Mouse (Mus musculus) lung, embryonic 15.5 days (tissue): ENCODE data around the gene Gm45808. TPM values are rescaled to one million over a fixed set of nuclear protein-coding genes. Genes with fewer than 3 reads are reported as not detected.
"Not testable (repeated sequence)": the region's sequence is repeated elsewhere in the genome, so short reads cannot be mapped to it uniquely, and the experiment has no call there.

Experiments used
- ATAC-seq: fragments of 200-750 bp; cut with Nextera tagmentation; 2 replicates; pipeline ENCODE4 v1.8.0; 2017; ENCODE audit warnings: moderate number of reproducible peaks, borderline replicate concordance; ENCODE audit not compliant: low FRiP score, low TSS enrichment; ENCODE audit errors: extremely low read depth
- H3K27ac ChIP-seq: fragments of 300-500 bp; sonication (generic); 2 replicates; pipeline ENCODE4 v1.5.1; 2015; ENCODE audit warnings: moderate library complexity, mild to moderate bottlenecking, inconsistent platforms
- H3K27me3 ChIP-seq: fragments of 300-500 bp; sonication (generic); 2 replicates; pipeline ENCODE4 v1.6.1; 2015; ENCODE audit warnings: inconsistent platforms
- H3K36me3 ChIP-seq: fragments of 300-500 bp; sonication (generic); 2 replicates; pipeline ENCODE4 v1.6.1; 2015; ENCODE audit warnings: inconsistent platforms
- H3K4me1 ChIP-seq: fragments of 300-500 bp; sonication (generic); 2 replicates; pipeline ENCODE4 v1.6.1; 2015; ENCODE audit warnings: inconsistent platforms
- H3K4me2 ChIP-seq: fragments of 300-500 bp; sonication (generic); 2 replicates; pipeline ENCODE4 v1.6.1; 2015; ENCODE audit warnings: inconsistent platforms, mild to moderate bottlenecking, moderate library complexity
- H3K4me3 ChIP-seq: fragments of 300-500 bp; sonication (generic); 2 replicates; pipeline ENCODE4 v1.5.1; 2015; ENCODE audit warnings: mild to moderate bottlenecking, inconsistent platforms
- H3K9ac ChIP-seq: fragments of 300-500 bp; sonication (generic); 2 replicates; pipeline ENCODE4 v1.6.1; 2015; ENCODE audit warnings: inconsistent platforms
- H3K9me3 ChIP-seq: fragments of 300-500 bp; sonication (generic); 2 replicates; pipeline ENCODE4 v1.6.1; 2016; ENCODE audit warnings: inconsistent platforms
- WGBS: fragments of 180-500 bp; shearing (Covaris S2); methylation state at CpG from one replicate; pipeline ENCODE4 v1.1.7; 2015; 5-methylcytosine and 5-hydroxymethylcytosine counted together
- polyA plus RNA-seq: library from polyadenylated mRNA; unstranded; fragments of >200 nt; fragmentation: Nextera tagmentation; extraction: Ambion mirVana; gene quantifications from 2 replicates; pipeline ENCODE4 v1.2.1, GENCODE M21; 2015

The Gm45808 gene
- polyA plus RNA-seq, 1 experiment from 2014 or later = not detected

GRCm38 (mm10) chr7:45465112-45465511 is 21.5 kb downstream of the Gm45808 start:
- Histone ChIP-seq H3K9ac (no peak overlapping the region), H3K4me3 (0 out of 2 replicates have a peak overlapping the region, but pooled peaks have one; percentile 83), H3K27ac (no peak overlapping the region), H3K4me2 (peak overlapping the region; percentile 71), H3K27me3 (no peaks in the 10 kb centered on the region), H3K4me1 (peaks cover 37% of the 10 kb centered on the region), H3K36me3 (peaks cover 30% of the 10 kb centered on the region), H3K9me3 (no peaks in the 10 kb centered on the region)
- 89% methylated on average over 12 of the region's 12 CpGs for WGBS
- ATAC-seq = no peak

- Histone ChIP-seq H3K4me2 (no peak overlapping the region), H3K27me3 (no peaks in the 10 kb centered on the region), H3K27ac (no peak overlapping the region), H3K9ac (no peak overlapping the region), H3K4me1 (peaks cover 40% of the 10 kb centered on the region), H3K9me3 (no peaks in the 10 kb centered on the region), H3K4me3 (no peak overlapping the region), H3K36me3 (peaks cover 30% of the 10 kb centered on the region)
- WGBS = 90% methylated on average over 7 of the region's 7 CpGs
- ATAC-seq = no peak
Measured at GRCm38 (mm10) chr7:45463987-45464778, 22.4 kb downstream of the Gm45808 start.

GRCm38 (mm10) chr7:45462868-45463267 is 23.7 kb downstream of the Gm45808 start:
- not testable (repeated sequence) for ATAC-seq, H3K27ac ChIP-seq, H3K9ac ChIP-seq, H3K27me3 ChIP-seq, H3K9me3 ChIP-seq, H3K4me2 ChIP-seq, H3K4me3 ChIP-seq
- Histone ChIP-seq H3K36me3 (peaks cover 37% of the 10 kb centered on the region), H3K4me1 (peaks cover 47% of the 10 kb centered on the region)
- 73% methylated on average over 4 of the region's 4 CpGs for WGBS

- no peaks in the 10 kb centered on the region for H3K27me3 ChIP-seq
- H3K36me3 ChIP-seq = peaks cover 43% of the 10 kb centered on the region
- no peaks in the 10 kb centered on the region for H3K9me3 ChIP-seq
- no peak overlapping the region for H3K4me2 ChIP-seq
- 86% methylated on average over 4 of the region's 4 CpGs for WGBS
- ATAC-seq = no peak
- H3K27ac ChIP-seq = no peak overlapping the region
- H3K4me1 ChIP-seq = peaks cover 49% of the 10 kb centered on the region
- H3K9ac ChIP-seq = no peak overlapping the region
- no peak overlapping the region for H3K4me3 ChIP-seq
Measured at GRCm38 (mm10) chr7:45462325-45462724, 24.3 kb downstream of the Gm45808 start.

- Histone ChIP-seq H3K9me3 (no peaks in the 10 kb centered on the region), H3K4me3 (no peak overlapping the region), H3K27ac (peak overlapping the region; percentile 89), H3K27me3 (no peaks in the 10 kb centered on the region), H3K4me1 (peaks cover 47% of the 10 kb centered on the region), H3K4me2 (no peak overlapping the region), H3K9ac (no peak overlapping the region), H3K36me3 (peaks cover 46% of the 10 kb centered on the region)
- no peak for ATAC-seq
- WGBS = 85% methylated on average over 4 of the region's 4 CpGs
Measured at GRCm38 (mm10) chr7:45461781-45462180, 24.8 kb downstream of the Gm45808 start.

- Histone ChIP-seq H3K4me2 (peak overlapping the region; percentile 59; the same call in 1 of the 2 replicates), H3K4me3 (no peak overlapping the region), H3K9ac (no peak overlapping the region), H3K4me1 (peaks cover 47% of the 10 kb centered on the region), H3K9me3 (no peaks in the 10 kb centered on the region), H3K27me3 (no peaks in the 10 kb centered on the region), H3K36me3 (peaks cover 46% of the 10 kb centered on the region), H3K27ac (peak overlapping the region; percentile 89)
- 54% methylated on average over 5 of the region's 5 CpGs for WGBS
- no peak for ATAC-seq
Measured at GRCm38 (mm10) chr7:45461326-45461725, 25.3 kb downstream of the Gm45808 start.

- ATAC-seq = peak; percentile 8; the same call in 1 of the 2 replicates
- Histone ChIP-seq H3K27me3 (no peaks in the 10 kb centered on the region), H3K9ac (no peak overlapping the region), H3K27ac (peak overlapping the region; percentile 89), H3K4me1 (peaks cover 44% of the 10 kb centered on the region), H3K9me3 (no peaks in the 10 kb centered on the region), H3K4me2 (peak overlapping the region; percentile 59), H3K4me3 (0 out of 2 replicates have a peak overlapping the region, but pooled peaks have one; percentile 1), H3K36me3 (peaks cover 50% of the 10 kb centered on the region)
- 8% methylated on average over 13 of the region's 13 CpGs for WGBS
Measured at GRCm38 (mm10) chr7:45460860-45461314, 25.7 kb downstream of the Gm45808 start.

- WGBS = 51% methylated on average over 7 of the region's 7 CpGs
- peak overlapping the region; percentile 76 for H3K4me3 ChIP-seq
- peaks cover 52% of the 10 kb centered on the region for H3K36me3 ChIP-seq
- 0 out of 2 replicates have a peak, but pooled peaks have one; percentile 0 for ATAC-seq
- peak overlapping the region; percentile 89 for H3K27ac ChIP-seq
- H3K4me2 ChIP-seq = peak overlapping the region; percentile 59
- H3K9ac ChIP-seq = peak overlapping the region; percentile 26; the same call in 1 of the 2 replicates
- no peaks in the 10 kb centered on the region for H3K27me3 ChIP-seq
- no peaks in the 10 kb centered on the region for H3K9me3 ChIP-seq
- peaks cover 39% of the 10 kb centered on the region for H3K4me1 ChIP-seq
Measured at GRCm38 (mm10) chr7:45460377-45460776, 26.2 kb downstream of the Gm45808 start.

- not testable (repeated sequence) for H3K9me3 ChIP-seq, H3K27me3 ChIP-seq
- peak within 1 kb of the TSS; percentile 89 for H3K27ac ChIP-seq
- H3K4me1 ChIP-seq = peaks cover 36% of the 10 kb centered on the region
- peak within 1 kb of the TSS; percentile 72 for H3K4me2 ChIP-seq
- peak within 1 kb of the TSS; percentile 76 for H3K4me3 ChIP-seq
- H3K9ac ChIP-seq = peak within 1 kb of the TSS; percentile 85
- peaks cover 53% of the 10 kb centered on the region for H3K36me3 ChIP-seq
- under 1% methylated on average over 33 of the region's 37 CpGs for WGBS
- ATAC-seq = peak; percentile 95
Measured at GRCm38 (mm10) chr7:45459564-45460140, 27.0 kb downstream of the Gm45808 start, which contains the start of gene Ftl1. Ftl1 (minus strand) TSS chr7:45459884.

GRCm38 (mm10) chr7:45458748-45459563 is 27.7 kb downstream of the Gm45808 start:
- ATAC-seq = peak; percentile 64
- no peaks in the 10 kb centered on the region for H3K9me3 ChIP-seq
- H3K27ac ChIP-seq = peak overlapping the region; percentile 83
- H3K27me3 ChIP-seq = no peaks in the 10 kb centered on the region
- H3K4me1 ChIP-seq = peaks cover 36% of the 10 kb centered on the region
- peak overlapping the region; percentile 72 for H3K4me2 ChIP-seq
- peak overlapping the region; percentile 85 for H3K9ac ChIP-seq
- peak overlapping the region; percentile 76 for H3K4me3 ChIP-seq
- H3K36me3 ChIP-seq = peaks cover 58% of the 10 kb centered on the region
- WGBS = under 1% methylated on average over 43 of the region's 43 CpGs
